In genomic region chr16:36786466-36786865, GRCm38 (mm10) we compare ENCODE assay signal across 27 mouse cellular contexts. TPM values are rescaled to one million over a fixed set of nuclear protein-coding genes. Genes with fewer than 3 reads are reported as not detected.
DNase-seq lines count a peak whose midpoint lies in the region; ATAC-seq and TF ChIP-seq lines count a peak whose summit lies in the region.
"Had no signal": no experiment of that assay in that cellular context is flagged by ENCODE, and none has a peak within 500 bp of the region (broad histone marks: within the 10 kb centered on the region; RNA-seq: fewer than 3 reads in every experiment).

No protein-coding gene starts in this region.

- no peak overlapping the region for H3K27ac ChIP-seq in liver, adult 2 months (replicated peaks; ENCODE audit: insufficient read depth, low read depth, low read length)
- H3K27ac ChIP-seq in liver, postnatal 0 days (ENCODE audit: low read depth): no peak overlapping the region
- H3K27ac ChIP-seq in kidney, postnatal 0 days: 0 out of 2 replicates have a peak overlapping the region, but pooled peaks have one; percentile 13
- H3K27ac ChIP-seq in left cerebral cortex, adult 2 months: no peak overlapping the region
- H3K27ac ChIP-seq: embryonic facial prominence, embryonic 12.5 days; embryonic facial prominence, embryonic 15.5 days; heart, embryonic 15.5 days; hindbrain, embryonic 10.5 days; hindbrain, embryonic 13.5 days had no signal

- no peak for ATAC-seq in liver, postnatal 0 days
- no peak for ATAC-seq in kidney, postnatal 0 days (replicated peaks; ENCODE audit: low FRiP score, low read depth)
- ATAC-seq: CD4-positive, CD25-positive, alpha-beta regulatory T cell, adult 4 months; forebrain, embryonic 14.5 days had no signal

- DNase-seq in kidney, adult 18-20 months: peak; percentile 42
- DNase-seq in kidney, postnatal 10 days: no peak
- peak; percentile 55 for DNase-seq in liver, adult 2 months (ENCODE audit: extremely low read depth, low read depth, low spot score)
- DNase-seq in liver, postnatal 0 days: no peak
- peak; percentile 3 for DNase-seq in kidney, postnatal 0 days (ENCODE audit: low spot score)
- no peak for DNase-seq in left cerebral cortex, adult 2 months (ENCODE audit: extremely low spot score in 1 of 2, low spot score in 2 of 2)
- no peak for DNase-seq in spleen, adult 12 weeks (ENCODE audit: low spot score)
- DNase-seq: adrenal gland, adult 2 months; adrenal gland, postnatal 14 days; cerebellum, adult 11 months; cerebellum, adult 2 months; cerebellum, adult 9-11 months; cerebellum, postnatal 25 days; gastrocnemius, postnatal 25 days; heart, adult 18-20 months; heart, postnatal 10 days; heart, postnatal 36 days had no signal

- H3K79me2 ChIP-seq in liver, adult 2 months (ENCODE audit: control insufficient read depth, insufficient read depth, low read length): no peaks in the 10 kb centered on the region

- 62% methylated on average over 7 of the region's 7 CpGs for WGBS in liver, adult 2 months
- 75% methylated on average over 7 of the region's 7 CpGs for WGBS in liver, postnatal 0 days (ENCODE audit: insufficient replicate concordance)
- 70% methylated on average over 7 of the region's 7 CpGs for WGBS in kidney, postnatal 0 days

- no peaks in the 10 kb centered on the region for H3K27me3 ChIP-seq in liver, adult 2 months (ENCODE audit: control insufficient read depth, insufficient read depth, low read length)
- H3K27me3 ChIP-seq in liver, postnatal 0 days (ENCODE audit: insufficient read depth, low read length): no peaks in the 10 kb centered on the region
- no peaks in the 10 kb centered on the region for H3K27me3 ChIP-seq in kidney, postnatal 0 days (ENCODE audit: insufficient read depth, low read length)
- H3K27me3 ChIP-seq: embryonic facial prominence, embryonic 12.5 days; embryonic facial prominence, embryonic 15.5 days; heart, embryonic 12.5 days; heart, embryonic 15.5 days; hindbrain, embryonic 13.5 days had no signal

- H3K9ac ChIP-seq in liver, adult 2 months (ENCODE audit: low read depth, low read length): no peak overlapping the region
- H3K9ac ChIP-seq in liver, postnatal 0 days (replicated peaks): no peak overlapping the region
- no peak overlapping the region for H3K9ac ChIP-seq in kidney, postnatal 0 days (ENCODE audit: low read depth, low read length)
- H3K9ac ChIP-seq: embryonic facial prominence, embryonic 12.5 days; embryonic facial prominence, embryonic 15.5 days; heart, embryonic 12.5 days; heart, embryonic 15.5 days; hindbrain, embryonic 13.5 days had no signal

- H3K4me3 ChIP-seq in liver, adult 2 months (ENCODE audit: insufficient read depth, low read depth, low read length): no peak overlapping the region
- H3K4me3 ChIP-seq in liver, postnatal 0 days (ENCODE audit: low read depth, low read length): no peak overlapping the region
- no peak overlapping the region for H3K4me3 ChIP-seq in kidney, postnatal 0 days (replicated peaks; ENCODE audit: low read depth, low read length)
- no peak overlapping the region for H3K4me3 ChIP-seq in left cerebral cortex, adult 2 months
- H3K4me3 ChIP-seq: embryonic facial prominence, embryonic 12.5 days; embryonic facial prominence, embryonic 15.5 days; heart, embryonic 12.5 days; heart, embryonic 15.5 days; hindbrain, embryonic 10.5 days; hindbrain, embryonic 13.5 days had no signal

- no peaks in the 10 kb centered on the region for H3K9me3 ChIP-seq in liver, postnatal 0 days (ENCODE audit: low read length)
- no peaks in the 10 kb centered on the region for H3K9me3 ChIP-seq in kidney, postnatal 0 days (replicated peaks; ENCODE audit: low read length)
- H3K9me3 ChIP-seq: embryonic facial prominence, embryonic 12.5 days; embryonic facial prominence, embryonic 15.5 days; heart, embryonic 15.5 days; hindbrain, embryonic 10.5 days; hindbrain, embryonic 13.5 days had no signal

- intact Hi-C loops in left cerebral cortex, adult 2 months (cut with DNase I): no loop called here

- no peak for TF ChIP-seq CTCF in liver, adult 2 months (IDR thresholded peaks at IDR 0.05; ENCODE audit: low read depth, low read length)
- no peak for TF ChIP-seq CTCF in liver, postnatal 0 days (IDR thresholded peaks at IDR 0.05; ENCODE audit: low read depth)
- no peak for TF ChIP-seq CTCF in kidney, postnatal 0 days (IDR thresholded peaks at IDR 0.05; ENCODE audit: low read depth)
- TF ChIP-seq CTCF in left cerebral cortex, adult 2 months (IDR thresholded peaks at IDR 0.05): no peak

- no peaks in the 10 kb centered on the region for H3K36me3 ChIP-seq in liver, adult 2 months (ENCODE audit: control insufficient read depth, insufficient read depth, low read length)
- H3K36me3 ChIP-seq in liver, postnatal 0 days (replicated peaks; ENCODE audit: insufficient read depth, low read length): no peaks in the 10 kb centered on the region
- no peaks in the 10 kb centered on the region for H3K36me3 ChIP-seq in kidney, postnatal 0 days (ENCODE audit: insufficient read depth, low read length)
- H3K36me3 ChIP-seq: embryonic facial prominence, embryonic 12.5 days; embryonic facial prominence, embryonic 15.5 days; heart, embryonic 12.5 days; heart, embryonic 15.5 days; hindbrain, embryonic 10.5 days; hindbrain, embryonic 13.5 days had no signal

- no peak overlapping the region for H3K4me2 ChIP-seq in liver, postnatal 0 days (ENCODE audit: low read depth, low read length)
- no peak overlapping the region for H3K4me2 ChIP-seq in kidney, postnatal 0 days (ENCODE audit: low read length)
- H3K4me2 ChIP-seq: embryonic facial prominence, embryonic 12.5 days; embryonic facial prominence, embryonic 15.5 days; heart, embryonic 12.5 days; heart, embryonic 15.5 days; hindbrain, embryonic 13.5 days had no signal

- peaks cover 2% of the 10 kb centered on the region; the same call in 1 of the 2 replicates for H3K4me1 ChIP-seq in liver, adult 2 months (ENCODE audit: control insufficient read depth, insufficient read depth, low read length)
- no peaks in the 10 kb centered on the region for H3K4me1 ChIP-seq in liver, postnatal 0 days (ENCODE audit: insufficient read depth)
- 0 out of 2 replicates have a peak, but pooled peaks cover 3% of the 10 kb centered on the region for H3K4me1 ChIP-seq in kidney, postnatal 0 days (replicated peaks; ENCODE audit: insufficient read depth, low read length)
- H3K4me1 ChIP-seq: embryonic facial prominence, embryonic 12.5 days; heart, embryonic 12.5 days; hindbrain, embryonic 10.5 days; hindbrain, embryonic 13.5 days had no signal

- no peak for TF ChIP-seq POLR2A in liver, adult 2 months (IDR thresholded peaks at IDR 0.05; ENCODE audit: extremely low read depth, insufficient read depth, low read length)

- no peak for TF ChIP-seq EP300 in liver, postnatal 0 days (IDR thresholded peaks at IDR 0.05; ENCODE audit: low read depth)

RNA-seq across cellular contexts. Expression of gene Slc15a2, which starts 1.7 kb away (rescaled TPM):
- total RNA-seq in liver, adult 2 months (2014; rRNA removed): 2.8 and 6.9 TPM in 2 replicates
- 0.24 and 0.97 TPM in 2 replicates for polyA plus RNA-seq in liver, adult 2 months (2012; rRNA removed)
- 0.20 and 1.8 TPM in 2 replicates for polyA plus RNA-seq in liver, postnatal 0 days (2015; fragmentation: Nextera tagmentation; extraction: Ambion mirVana)
- 44.5 and 56.0 TPM in 2 replicates for polyA plus RNA-seq in kidney, postnatal 0 days (2015; fragmentation: Nextera tagmentation; extraction: Ambion mirVana)
- total RNA-seq in left cerebral cortex, adult 2 months (2021): 10 to 100 TPM; 36.5 to 40.2 TPM
- total RNA-seq: MEL had no signal
- polyA plus RNA-seq: C2C12 had no signal

RNA-seq across cellular contexts. Expression of gene Iqcb1, which starts 41.7 kb away (rescaled TPM):
- total RNA-seq in liver, adult 2 months (2014; rRNA removed): 3.6 and 6.3 TPM in 2 replicates
- 1.3 and 1.4 TPM in 2 replicates for polyA plus RNA-seq in liver, adult 2 months (2012; rRNA removed)
- 6.8 and 7.8 TPM in 2 replicates for polyA plus RNA-seq in liver, postnatal 0 days (2015; fragmentation: Nextera tagmentation; extraction: Ambion mirVana)
- 21.8 and 24.2 TPM in 2 replicates for polyA plus RNA-seq in kidney, postnatal 0 days (2015; fragmentation: Nextera tagmentation; extraction: Ambion mirVana)
- 10 to 100 TPM; 41.9 to 49.2 TPM for total RNA-seq in left cerebral cortex, adult 2 months (2021)

Comparison
In these comparisons a context has a peak if more than half of its experiments do, and no peak if none do; other contexts are left out.
1. DNase-seq: peak in kidney, adult 18-20 months (single experiment), liver, adult 2 months (single experiment) and kidney, postnatal 0 days (single experiment); none in kidney, postnatal 10 days (single experiment), liver, postnatal 0 days (single experiment), left cerebral cortex, adult 2 months (0 of 2) and spleen, adult 12 weeks (single experiment).
2. RNA of gene Slc15a2, which starts 1.7 kb away (polyA plus RNA-seq): 44.5 to 56.0 TPM in kidney, postnatal 0 days; 0.20 to 1.8 TPM in liver, postnatal 0 days and 0.24 to 0.97 TPM in liver, adult 2 months; every median in the first group is over 10 times any median in the second.